Mouse (Mus musculus) CD4-positive naive resting alpha-beta T cell, adult 57 days (primary cell): Measurements from ENCODE around the gene Scd4. TPM values are rescaled to one million over a fixed set of nuclear protein-coding genes. Genes with fewer than 3 reads are reported as not detected.

ENCODE experiments used
- total RNA-seq: library from RNA; stranded (reverse); gene quantifications from one replicate; pipeline ENCODE4 v1.2.4, GENCODE M21; 2023

Gene Scd4
- total RNA-seq: 1.0 TPM

GRCm38 (mm10) chr19:44332833-44333623, at the start of gene Scd4:
TSS of gene Scd4 (plus strand) at chr19:44333092.

GRCm38 (mm10) chr19:44292941-44293768, 39.7 kb upstream of the Scd4 start, which contains the start of gene Scd2:
TSS of gene Scd2 (plus strand) at chr19:44293674.

Other genes with a start within 250 kb of the Scd4 start
- 66.6 TPM for gene Chuk, start 225.6 kb upstream of the Scd4 start, total RNA-seq
- gene Cwf19l1, start 197.2 kb upstream of the Scd4 start, total RNA-seq: 28.7 TPM
- 64.1 TPM for gene Bloc1s2, start 186.6 kb upstream of the Scd4 start, total RNA-seq
- not detected for gene Pkd2l1, start 140.7 kb upstream of the Scd4 start, total RNA-seq
- not detected for gene Scd3, start 129.8 kb upstream of the Scd4 start, total RNA-seq
- gene Scd2, start 39.4 kb upstream of the Scd4 start, total RNA-seq: 19.0 TPM
- 30.7 TPM for gene Scd1, start 74.8 kb downstream of the Scd4 start, total RNA-seq
- gene Wnt8b, start 160.4 kb downstream of the Scd4 start, total RNA-seq: not detected
- 2.2 TPM for gene Sec31b, start 212.8 kb downstream of the Scd4 start, total RNA-seq
- gene Gm20538, start 219.7 kb downstream of the Scd4 start, total RNA-seq: not detected
- gene Ndufb8, start 222.3 kb downstream of the Scd4 start, total RNA-seq: 116 TPM
- 61.5 TPM for gene Hif1an, start 229.8 kb downstream of the Scd4 start, total RNA-seq